Mouse (Mus musculus): ENCODE results near the gene Rapgef3. TPM values are rescaled to one million over a fixed set of nuclear protein-coding genes. Genes with fewer than 3 reads are reported as not detected.

The Rapgef3 gene
- polyA plus RNA-seq, 1 experiment from 2014 or later, result 26.3 TPM

DNA sequence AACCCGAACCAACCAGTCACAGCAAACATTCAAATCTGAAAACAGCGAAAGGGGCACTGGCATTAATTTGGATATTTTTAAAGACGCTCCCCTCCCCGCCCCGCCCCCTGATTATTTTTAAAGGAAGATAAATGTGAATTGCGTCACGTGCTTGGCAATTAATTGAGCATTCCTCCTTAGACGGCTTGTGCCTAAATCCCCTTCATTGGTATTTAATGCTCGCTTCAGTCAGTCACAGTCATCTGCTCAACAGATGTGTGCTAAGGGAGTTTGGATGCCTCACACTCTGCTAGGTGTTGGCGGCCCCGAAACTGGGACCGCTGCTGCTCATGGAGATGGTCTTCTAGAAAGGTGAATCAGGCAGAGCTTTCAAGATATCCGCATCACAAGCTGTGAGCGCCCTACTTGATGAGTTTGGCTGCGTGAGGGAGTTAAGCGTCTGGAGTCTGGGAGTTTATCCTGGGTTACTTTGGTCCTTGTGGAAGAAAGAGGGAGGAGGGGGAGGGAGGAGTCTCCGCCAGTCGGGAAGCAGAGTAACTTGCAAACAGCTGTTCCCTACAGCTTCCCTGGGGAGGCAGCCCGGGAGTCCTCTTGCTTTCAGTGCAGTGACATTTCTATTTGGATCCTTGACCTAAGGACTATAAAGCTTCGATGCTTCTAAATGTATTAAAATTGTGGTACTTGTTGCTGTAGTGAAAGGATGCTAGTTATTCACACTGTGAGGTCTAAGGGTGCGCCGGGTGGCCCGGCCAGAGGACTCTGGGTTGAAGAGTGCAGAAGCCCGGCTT, 14.4 kb upstream of the Rapgef3 start:
- Histone ChIP-seq H3K4me2 (ENCODE audit: low read depth, low read length) (peak overlapping the region; percentile 68), H3K9me3 (replicated peaks; ENCODE audit: control insufficient read depth, low read length) (no peaks in the 10 kb centered on the region), H3K4me1 (ENCODE audit: control insufficient read depth, insufficient read depth, low read length) (peaks cover 44% of the 10 kb centered on the region), H3K36me3 (ENCODE audit: control insufficient read depth, insufficient read depth) (no peaks in the 10 kb centered on the region), H3K27me3 (ENCODE audit: control insufficient read depth, insufficient read depth, low read length) (no peaks in the 10 kb centered on the region), H3K9ac (ENCODE audit: low read length) (peak overlapping the region; percentile 57), H3K27ac (ENCODE audit: low read length) (peak overlapping the region; percentile 72), H3K4me3 (ENCODE audit: low read length) (peak overlapping the region; percentile 41)
- 16% methylated on average over 24 of the region's 24 CpGs for WGBS
- no peak for ATAC-seq (replicated peaks; ENCODE audit: extremely low read depth, insufficient read depth, low FRiP score)

DNA sequence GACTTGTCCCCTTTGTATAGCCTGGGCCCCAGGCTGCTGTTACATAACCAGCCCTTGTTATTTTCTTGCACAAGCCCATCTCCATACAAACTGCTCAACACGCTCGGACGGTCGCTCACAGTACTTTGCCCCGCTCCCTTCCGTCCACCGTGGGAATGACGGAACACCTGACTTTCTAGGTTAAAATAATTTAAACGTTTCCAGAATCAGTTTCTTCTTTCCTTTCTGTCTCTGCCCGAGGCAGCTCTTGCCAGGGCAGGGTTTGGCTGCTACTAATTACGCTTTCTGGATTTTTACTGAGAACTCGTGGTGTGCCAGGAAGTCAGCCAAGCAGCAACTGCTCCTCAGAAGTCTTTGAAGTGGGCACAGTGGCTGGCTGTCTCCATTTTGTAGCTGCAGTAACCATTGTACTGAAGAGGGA, 12.8 kb upstream of the Rapgef3 start:
- WGBS, result 82% methylated on average over 12 of the region's 12 CpGs
- Histone ChIP-seq H3K4me1 (ENCODE audit: control insufficient read depth, insufficient read depth, low read length) (peaks cover 36% of the 10 kb centered on the region), H3K27ac (ENCODE audit: low read length) (peak overlapping the region; percentile 53; the same call in 1 of the 2 replicates), H3K9me3 (replicated peaks; ENCODE audit: control insufficient read depth, low read length) (no peaks in the 10 kb centered on the region), H3K27me3 (ENCODE audit: control insufficient read depth, insufficient read depth, low read length) (no peaks in the 10 kb centered on the region), H3K36me3 (ENCODE audit: control insufficient read depth, insufficient read depth) (no peaks in the 10 kb centered on the region), H3K9ac (ENCODE audit: low read length) (no peak overlapping the region), H3K4me2 (ENCODE audit: low read depth, low read length) (no peak overlapping the region), H3K4me3 (ENCODE audit: low read length) (no peak overlapping the region)
- ATAC-seq (replicated peaks; ENCODE audit: extremely low read depth, insufficient read depth, low FRiP score), result no peak

DNA sequence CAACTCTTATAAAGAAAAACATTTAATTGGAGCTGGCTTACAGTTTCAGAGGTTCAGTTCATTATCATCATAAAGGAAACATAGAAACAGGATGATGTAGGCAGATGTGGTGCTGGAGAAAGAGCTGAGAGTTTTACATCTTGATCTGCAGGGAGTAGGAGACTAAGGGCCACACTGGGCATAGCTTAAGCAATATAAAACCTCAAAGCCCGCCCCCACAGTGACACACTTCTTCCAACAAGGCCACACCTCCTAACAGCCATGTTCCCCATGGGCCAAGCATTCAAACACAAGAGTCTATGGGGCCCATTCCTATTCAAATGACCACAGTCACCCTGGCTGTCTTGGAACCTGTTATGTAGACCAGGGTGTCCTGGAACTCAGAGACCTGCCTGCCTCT, 11.8 kb upstream of the Rapgef3 start:
- Histone ChIP-seq H3K9ac (ENCODE audit: low read length) (no peak overlapping the region), H3K4me3 (ENCODE audit: low read length) (no peak overlapping the region), H3K27ac (ENCODE audit: low read length) (no peak overlapping the region), H3K9me3 (replicated peaks; ENCODE audit: control insufficient read depth, low read length) (no peaks in the 10 kb centered on the region), H3K4me1 (ENCODE audit: control insufficient read depth, insufficient read depth, low read length) (peaks cover 35% of the 10 kb centered on the region), H3K27me3 (ENCODE audit: control insufficient read depth, insufficient read depth, low read length) (no peaks in the 10 kb centered on the region), H3K36me3 (ENCODE audit: control insufficient read depth, insufficient read depth) (no peaks in the 10 kb centered on the region), H3K4me2 (ENCODE audit: low read depth, low read length) (no peak overlapping the region)
- no peak for ATAC-seq (replicated peaks; ENCODE audit: extremely low read depth, insufficient read depth, low FRiP score)
- WGBS, result 100% methylated on average over 1 of the region's 1 CpGs

DNA sequence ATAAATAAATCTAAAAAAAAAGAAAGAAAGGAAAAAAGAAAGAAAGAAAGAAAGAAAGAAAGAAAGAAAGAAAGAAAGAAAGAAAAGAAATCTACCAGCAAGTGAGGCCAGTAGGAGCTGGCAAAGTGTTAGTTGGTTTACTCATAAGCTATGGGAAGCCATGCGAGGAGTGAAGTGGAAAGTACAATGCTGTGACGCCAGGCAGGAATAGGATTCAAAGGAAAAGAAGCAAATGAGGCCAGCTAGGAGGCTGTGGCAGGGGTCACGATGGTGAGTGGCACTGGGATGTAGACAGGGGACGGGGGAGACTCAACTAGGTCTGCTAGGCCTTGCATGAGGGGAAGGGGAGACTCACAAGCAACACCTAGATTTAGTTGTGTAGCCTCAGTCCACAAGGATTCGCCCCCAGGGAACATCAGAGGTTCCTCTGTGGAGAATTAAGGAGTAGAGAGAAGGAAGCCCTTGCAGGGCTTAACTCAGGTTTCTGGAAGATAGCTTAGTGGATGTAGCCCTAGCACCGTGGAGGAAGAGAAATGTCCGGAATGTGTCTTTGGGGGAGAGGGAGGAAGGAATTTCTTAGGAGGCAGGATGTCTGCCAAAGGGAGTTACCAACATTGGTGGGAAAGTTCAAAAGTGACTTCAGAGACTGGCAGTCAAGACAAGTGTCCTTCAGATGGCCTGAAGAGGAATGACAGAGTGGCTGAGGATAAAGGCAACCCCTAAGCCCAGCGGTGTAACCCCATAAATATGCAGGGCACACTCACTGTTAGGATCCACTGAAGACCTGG, 10.7 kb upstream of the Rapgef3 start, which contains the start of gene Slc48a1:
Gene Slc48a1 (plus strand): TSS at position 210 of the 788 bp plus-strand sequence.
- Histone ChIP-seq H3K9ac (ENCODE audit: low read length) (no peak within 1 kb of the TSS), H3K4me1 (ENCODE audit: control insufficient read depth, insufficient read depth, low read length) (peaks cover 42% of the 10 kb centered on the region), H3K4me3 (ENCODE audit: low read length) (no peak within 1 kb of the TSS), H3K36me3 (ENCODE audit: control insufficient read depth, insufficient read depth) (no peaks in the 10 kb centered on the region), H3K9me3 (replicated peaks; ENCODE audit: control insufficient read depth, low read length) (no peaks in the 10 kb centered on the region), H3K27me3 (ENCODE audit: control insufficient read depth, insufficient read depth, low read length) (no peaks in the 10 kb centered on the region), H3K27ac (ENCODE audit: low read length) (peak within 1 kb of the TSS; percentile 75), H3K4me2 (ENCODE audit: low read depth, low read length) (no peak within 1 kb of the TSS)
- ATAC-seq (replicated peaks; ENCODE audit: extremely low read depth, insufficient read depth, low FRiP score), result no peak
- WGBS, result 52% methylated on average over 8 of the region's 8 CpGs

DNA sequence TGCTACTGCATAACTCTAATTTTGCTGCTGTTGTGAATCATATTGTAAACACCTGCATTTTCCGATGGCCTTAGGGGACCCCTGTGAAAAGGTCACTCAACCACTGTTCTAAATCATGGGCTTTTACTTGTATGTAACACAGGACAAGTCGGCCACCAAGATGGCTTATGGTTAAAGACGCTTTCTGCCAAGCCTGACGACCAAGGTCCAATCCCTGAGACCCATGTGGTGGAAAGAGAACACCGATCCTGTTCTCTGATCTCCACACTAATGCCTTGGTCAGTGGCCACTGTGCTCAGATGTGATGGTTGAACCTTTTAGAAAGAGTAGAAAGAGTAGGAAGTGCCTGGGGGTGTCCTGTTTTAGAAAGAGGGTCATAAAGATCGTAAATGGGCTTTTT, 9.1 kb upstream of the Rapgef3 start:
- Histone ChIP-seq H3K27me3 (ENCODE audit: control insufficient read depth, insufficient read depth, low read length) (no peaks in the 10 kb centered on the region), H3K27ac (ENCODE audit: low read length) (no peak overlapping the region), H3K4me1 (ENCODE audit: control insufficient read depth, insufficient read depth, low read length) (peaks cover 43% of the 10 kb centered on the region), H3K4me2 (ENCODE audit: low read depth, low read length) (no peak overlapping the region), H3K36me3 (ENCODE audit: control insufficient read depth, insufficient read depth) (no peaks in the 10 kb centered on the region), H3K9me3 (replicated peaks; ENCODE audit: control insufficient read depth, low read length) (no peaks in the 10 kb centered on the region), H3K4me3 (ENCODE audit: low read length) (no peak overlapping the region), H3K9ac (ENCODE audit: low read length) (no peak overlapping the region)
- 81% methylated on average over 6 of the region's 6 CpGs for WGBS
- ATAC-seq (replicated peaks; ENCODE audit: extremely low read depth, insufficient read depth, low FRiP score), result no peak

DNA sequence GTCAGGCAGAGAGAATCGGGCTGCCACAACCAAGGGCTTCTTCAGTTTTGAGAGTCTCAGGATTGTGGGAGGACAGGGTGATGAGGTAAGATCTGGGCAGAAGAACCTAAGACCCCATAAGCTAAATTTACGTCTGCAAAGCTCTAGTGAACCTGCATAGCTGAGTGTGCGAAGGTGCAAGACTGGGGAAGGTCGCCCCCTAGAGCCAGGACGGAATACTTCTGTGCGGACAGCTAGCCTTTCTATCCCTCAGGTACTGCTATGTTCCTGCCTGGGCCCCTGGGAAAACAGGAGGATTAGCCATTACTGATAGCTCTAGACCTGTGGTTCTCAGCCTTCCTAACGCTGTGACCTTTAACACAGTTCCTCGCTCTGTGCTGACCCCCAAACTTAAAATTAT, 8.7 kb upstream of the Rapgef3 start:
- H3K4me3 ChIP-seq (ENCODE audit: low read length), result no peak overlapping the region
- H3K4me2 ChIP-seq (ENCODE audit: low read depth, low read length), result no peak overlapping the region
- peaks cover 40% of the 10 kb centered on the region for H3K4me1 ChIP-seq (ENCODE audit: control insufficient read depth, insufficient read depth, low read length)
- H3K9me3 ChIP-seq (replicated peaks; ENCODE audit: control insufficient read depth, low read length), result no peaks in the 10 kb centered on the region
- 0 out of 2 replicates have a peak overlapping the region, but pooled peaks have one; percentile 39 for H3K9ac ChIP-seq (ENCODE audit: low read length)
- no peaks in the 10 kb centered on the region for H3K27me3 ChIP-seq (ENCODE audit: control insufficient read depth, insufficient read depth, low read length)
- H3K36me3 ChIP-seq (ENCODE audit: control insufficient read depth, insufficient read depth), result no peaks in the 10 kb centered on the region
- ATAC-seq (replicated peaks; ENCODE audit: extremely low read depth, insufficient read depth, low FRiP score), result 0 out of 2 replicates have a peak, but pooled peaks have one; percentile 16
- H3K27ac ChIP-seq (ENCODE audit: low read length), result no peak overlapping the region
- 7% methylated on average over 8 of the region's 8 CpGs for WGBS

DNA sequence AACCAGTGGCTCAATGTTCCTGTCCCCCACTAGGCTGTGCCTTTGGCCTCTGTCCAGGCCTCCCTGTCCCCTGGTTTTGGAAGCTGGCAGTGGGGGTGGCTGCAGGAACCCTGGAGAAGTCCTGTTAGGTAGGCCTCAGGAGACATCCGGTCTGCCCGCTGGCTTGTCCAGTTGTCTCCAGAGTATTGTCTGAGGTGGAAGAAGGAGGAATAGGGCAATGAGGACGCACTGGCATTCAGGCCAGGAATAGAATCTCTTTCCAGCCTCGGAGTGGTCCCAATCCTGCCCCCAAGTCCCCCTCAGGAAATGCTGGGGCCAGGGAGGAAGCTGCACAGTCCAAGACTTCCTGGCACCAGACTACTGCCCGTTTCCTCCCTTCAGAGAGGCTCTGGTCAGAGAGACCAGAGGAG, 6.2 kb upstream of the Rapgef3 start:
- peak; percentile 39; the same call in 1 of the 2 replicates for ATAC-seq (replicated peaks; ENCODE audit: extremely low read depth, insufficient read depth, low FRiP score)
- Histone ChIP-seq H3K9ac (ENCODE audit: low read length) (no peak overlapping the region), H3K27me3 (ENCODE audit: control insufficient read depth, insufficient read depth, low read length) (no peaks in the 10 kb centered on the region), H3K4me3 (ENCODE audit: low read length) (no peak overlapping the region), H3K27ac (ENCODE audit: low read length) (peak overlapping the region; percentile 75), H3K36me3 (ENCODE audit: control insufficient read depth, insufficient read depth) (no peaks in the 10 kb centered on the region), H3K4me1 (ENCODE audit: control insufficient read depth, insufficient read depth, low read length) (peaks cover 32% of the 10 kb centered on the region), H3K9me3 (replicated peaks; ENCODE audit: control insufficient read depth, low read length) (no peaks in the 10 kb centered on the region), H3K4me2 (ENCODE audit: low read depth, low read length) (peak overlapping the region; percentile 3; the same call in 1 of the 2 replicates)
- 40% methylated on average over 5 of the region's 5 CpGs for WGBS

DNA sequence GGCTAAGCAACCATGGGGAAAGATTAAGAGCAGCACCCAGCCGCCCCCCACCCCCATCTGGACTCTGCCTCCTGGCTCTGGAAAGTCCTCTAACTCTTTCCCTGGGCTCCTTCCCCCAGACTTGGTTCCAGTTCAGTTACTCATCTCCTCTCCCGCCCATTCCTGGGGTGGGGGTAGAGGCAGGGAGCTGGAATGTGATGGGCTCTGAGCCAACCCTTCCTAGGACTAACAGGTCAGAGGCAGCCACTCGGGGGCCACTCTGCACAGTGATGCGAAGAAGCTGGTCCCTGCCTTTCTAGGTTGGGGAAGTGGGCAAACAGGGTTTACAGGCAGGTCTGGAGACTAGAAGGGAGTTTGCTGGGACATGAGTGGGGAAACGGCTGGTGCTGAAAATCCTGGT, 5.3 kb upstream of the Rapgef3 start:
- 8% methylated on average over 5 of the region's 5 CpGs for WGBS
- Histone ChIP-seq H3K27me3 (ENCODE audit: control insufficient read depth, insufficient read depth, low read length) (no peaks in the 10 kb centered on the region), H3K4me3 (ENCODE audit: low read length) (no peak overlapping the region; the same call in 1 of the 2 replicates), H3K9me3 (replicated peaks; ENCODE audit: control insufficient read depth, low read length) (no peaks in the 10 kb centered on the region), H3K4me2 (ENCODE audit: low read depth, low read length) (peak overlapping the region; percentile 10), H3K9ac (ENCODE audit: low read length) (0 out of 2 replicates have a peak overlapping the region, but pooled peaks have one; percentile 6), H3K27ac (ENCODE audit: low read length) (peak overlapping the region; percentile 75), H3K4me1 (ENCODE audit: control insufficient read depth, insufficient read depth, low read length) (peaks cover 32% of the 10 kb centered on the region), H3K36me3 (ENCODE audit: control insufficient read depth, insufficient read depth) (no peaks in the 10 kb centered on the region)
- ATAC-seq (replicated peaks; ENCODE audit: extremely low read depth, insufficient read depth, low FRiP score), result peak; percentile 85

DNA sequence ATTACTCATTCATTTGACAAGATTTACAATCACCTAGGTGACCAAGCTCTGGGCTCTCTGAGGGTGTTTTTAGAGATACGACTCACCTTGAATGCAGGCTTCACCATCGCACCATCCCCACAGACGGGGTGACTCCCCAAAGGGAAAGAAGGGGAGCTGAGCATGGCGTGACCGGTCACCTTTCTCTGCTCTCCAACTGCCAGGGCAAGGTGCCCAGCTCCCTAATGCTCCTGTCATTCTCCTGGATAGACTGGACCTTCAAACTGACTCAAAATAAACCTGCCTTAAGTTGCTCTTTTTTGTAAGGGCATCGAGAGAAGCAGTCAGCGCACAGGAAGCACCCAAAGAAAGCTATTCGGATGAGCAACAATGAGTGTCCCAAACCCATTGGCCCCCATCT, 2.5 kb upstream of the Rapgef3 start:
- WGBS, result 87% methylated on average over 8 of the region's 8 CpGs
- H3K27me3 ChIP-seq (ENCODE audit: control insufficient read depth, insufficient read depth, low read length), result 0 out of 2 replicates have a peak, but pooled peaks cover 2% of the 10 kb centered on the region

More for the DNA sequence above, 2.5 kb upstream of the Rapgef3 start:
- ATAC-seq (replicated peaks; ENCODE audit: extremely low read depth, insufficient read depth, low FRiP score), result no peak
- Histone ChIP-seq H3K4me1 (ENCODE audit: control insufficient read depth, insufficient read depth, low read length) (peaks cover 35% of the 10 kb centered on the region), H3K9me3 (replicated peaks; ENCODE audit: control insufficient read depth, low read length) (no peaks in the 10 kb centered on the region), H3K27ac (ENCODE audit: low read length) (no peak overlapping the region), H3K4me2 (ENCODE audit: low read depth, low read length) (no peak overlapping the region), H3K9ac (ENCODE audit: low read length) (no peak overlapping the region), H3K36me3 (ENCODE audit: control insufficient read depth, insufficient read depth) (no peaks in the 10 kb centered on the region), H3K4me3 (ENCODE audit: low read length) (no peak overlapping the region)

All from heart, embryonic 16.5 days (tissue).